In the genomic region with DNA sequence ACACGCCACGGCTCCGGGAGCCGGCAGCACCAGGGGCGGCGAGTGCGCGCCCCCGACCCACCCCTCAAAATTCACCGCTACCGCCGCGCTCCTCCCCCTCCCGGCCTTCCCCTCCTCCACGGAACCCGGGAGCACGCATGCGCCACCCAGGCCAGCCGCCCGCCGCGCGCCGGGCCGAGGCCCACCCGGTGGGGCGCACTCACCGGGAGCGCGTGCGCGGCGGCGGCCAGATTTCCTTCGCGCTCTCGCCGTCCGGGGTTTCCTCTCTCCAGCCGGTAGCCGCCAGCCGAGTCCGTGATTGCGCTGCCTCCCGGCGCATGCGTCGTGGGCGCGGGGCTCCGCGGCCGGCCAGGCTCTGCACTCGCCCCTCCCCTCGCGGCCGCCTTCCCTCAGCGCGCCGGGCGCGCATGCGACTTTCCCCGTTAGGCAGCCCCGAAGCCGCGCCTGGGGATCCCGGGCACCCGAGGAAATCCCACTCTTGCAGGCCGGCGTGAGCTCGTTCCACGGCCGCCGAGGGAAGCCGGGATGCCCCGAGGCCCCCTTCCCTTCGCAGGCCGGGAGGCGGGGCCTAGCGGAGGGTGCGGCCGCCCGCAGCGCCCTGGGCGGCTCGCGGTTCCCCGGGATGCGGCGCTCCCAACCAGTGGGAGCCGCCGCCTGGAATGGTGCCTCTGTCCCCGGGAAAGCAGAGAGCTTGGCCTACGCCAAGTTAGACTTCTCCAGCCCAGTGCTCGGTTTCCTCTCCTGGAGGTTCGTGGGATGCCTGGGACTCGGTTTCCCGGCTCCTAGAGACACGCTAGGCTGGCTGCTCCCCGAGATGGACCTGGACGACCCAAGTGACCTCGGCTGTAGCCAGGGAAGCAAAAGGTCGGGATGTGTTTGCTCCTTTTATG, we compare ENCODE assay signal across 8 mouse cellular contexts. TPM values are rescaled to one million over a fixed set of nuclear protein-coding genes. Genes with fewer than 3 reads are reported as not detected.
A peak's percentile ranks its signal among the peaks of the same experiment; 100 is the strongest.
DNase-seq lines count a peak whose midpoint lies in the region; ATAC-seq and TF ChIP-seq lines count a peak whose summit lies in the region.

TSS of gene Clock (minus strand) at position 341 of the 890 bp plus-strand sequence.

- ATAC-seq in G1E (ENCODE audit: extremely low read depth, insufficient number of reproducible peaks, low FRiP score, poor library complexity, severe bottlenecking): no peak
- peak; percentile 88 for ATAC-seq in lung, embryonic 15.5 days (ENCODE audit: borderline replicate concordance, extremely low read depth, low FRiP score, low TSS enrichment)

- H3K27me3 ChIP-seq in G1E (ENCODE audit: insufficient read depth, low read length): peaks cover 3% of the 10 kb centered on the region; the same call in 1 of the 2 replicates
- no peaks in the 10 kb centered on the region for H3K27me3 ChIP-seq in lung, embryonic 15.5 days

- peaks cover 14% of the 10 kb centered on the region for H3K4me1 ChIP-seq in G1E (ENCODE audit: insufficient read depth, low read depth, low read length)
- peaks cover 24% of the 10 kb centered on the region for H3K4me1 ChIP-seq in lung, embryonic 15.5 days
- H3K4me1 ChIP-seq in olfactory bulb, adult 2 months (ENCODE audit: control insufficient read depth, insufficient read depth, low read length): peaks cover 3% of the 10 kb centered on the region; the same call in 1 of the 2 replicates

- peak within 1 kb of the TSS; percentile 94 for H3K4me2 ChIP-seq in lung, embryonic 15.5 days

- H3K27ac ChIP-seq in lung, embryonic 15.5 days: peak within 1 kb of the TSS; percentile 98
- peak within 1 kb of the TSS; percentile 87 for H3K27ac ChIP-seq in olfactory bulb, adult 2 months (ENCODE audit: insufficient read depth, low read depth, low read length)

- peak; percentile 67 for TF ChIP-seq POLR2A in olfactory bulb, adult 2 months (IDR thresholded peaks at IDR 0.05; ENCODE audit: insufficient read depth, low read depth, low read length)

- H3K4me3 ChIP-seq in G1E (ENCODE audit: low read depth, low read length): peak within 1 kb of the TSS; percentile 92
- peak within 1 kb of the TSS; percentile 100 for H3K4me3 ChIP-seq in lung, embryonic 15.5 days
- H3K4me3 ChIP-seq in olfactory bulb, adult 2 months (ENCODE audit: insufficient read depth, low read depth, low read length): peak within 1 kb of the TSS; percentile 91

- peak within 1 kb of the TSS; percentile 95 for H3K9ac ChIP-seq in lung, embryonic 15.5 days

- 0% methylated on average over 66 of the region's 104 CpGs for WGBS in lung, embryonic 15.5 days
- under 1% methylated on average over 103 of the region's 104 CpGs for WGBS in olfactory bulb, adult 2 months

- peaks cover 5% of the 10 kb centered on the region for H3K36me3 ChIP-seq in G1E (replicated peaks)
- H3K36me3 ChIP-seq in lung, embryonic 15.5 days: no peaks in the 10 kb centered on the region

- DNase-seq in G1E (ENCODE audit: low spot score): peak; percentile 83
- peak; percentile 91 for DNase-seq in cerebellum, adult 11-12 months
- DNase-seq in forelimb bud, embryonic 11.5 days (ENCODE audit: low read depth, low spot score): peak; percentile 87
- DNase-seq in heart, postnatal 4 days: peak; percentile 92
- peak; percentile 55 for DNase-seq in layer of hippocampus, adult 9-10 months (ENCODE audit: low spot score)
- DNase-seq in thymus, adult 18-20 months: peak; percentile 67 to 68

- no peak for TF ChIP-seq CTCF in G1E (IDR thresholded peaks at IDR 0.05; ENCODE audit: low read depth, low read length)
- TF ChIP-seq CTCF in olfactory bulb, adult 2 months (IDR thresholded peaks at IDR 0.05; ENCODE audit: insufficient read depth, low read depth, low read length): no peak

- no peaks in the 10 kb centered on the region for H3K9me3 ChIP-seq in G1E (replicated peaks)
- no peaks in the 10 kb centered on the region for H3K9me3 ChIP-seq in lung, embryonic 15.5 days

RNA-seq across cellular contexts. Expression of gene Clock, which starts in this region (rescaled TPM):
- total RNA-seq in G1E (2014; fragmentation: Nextera tagmentation) (25.3 and 27.2 TPM in 2 replicates), G1E (2017) (16.4 and 16.7 TPM in 2 replicates)
- polyA plus RNA-seq in G1E (2012): 0.58 and 0.82 TPM in 2 replicates
- 10 to 100 TPM; 37.1 to 38.9 TPM for total RNA-seq in heart, postnatal 4 days (2021)
- 11.7 and 13.5 TPM in 2 replicates for polyA plus RNA-seq in lung, embryonic 15.5 days (2015; fragmentation: Nextera tagmentation; extraction: Ambion mirVana)
- not detected in 2 replicates for polyA plus RNA-seq in olfactory bulb, adult 2 months (2012; ENCODE audit: insufficient read depth, insufficient read length, low replicate concordance, missing spikeins)
